Mouse (Mus musculus): ENCODE results near the gene Pde4d.

DNA sequence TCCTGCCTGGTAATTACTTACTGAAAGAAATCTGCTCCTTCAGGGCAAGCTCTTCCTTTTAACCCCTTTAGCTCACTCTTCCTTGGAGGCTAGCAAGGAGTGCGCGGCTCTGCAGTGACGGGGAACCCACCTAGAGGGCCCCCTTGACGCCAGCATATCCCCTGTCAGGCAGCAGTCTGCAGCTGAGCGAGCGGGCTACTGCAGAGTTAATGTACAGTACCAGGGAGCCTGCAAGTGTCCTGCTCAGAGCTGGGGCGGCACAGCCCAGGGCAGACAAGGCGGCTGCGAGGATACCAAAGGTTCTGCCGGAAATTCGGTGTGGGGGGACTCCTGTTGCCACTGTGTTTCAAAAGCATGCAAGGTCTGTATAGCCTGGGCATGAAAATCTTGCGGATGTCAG is 991.1 kb downstream of the Pde4d start:
- no peak for TF ChIP-seq CTCF (IDR thresholded peaks at IDR 0.05; ENCODE audit: extremely low read depth, insufficient read depth, low read length)
- peak; percentile 64; the same call in 1 of the 2 replicates for TF ChIP-seq POLR2A (IDR thresholded peaks at IDR 0.05; ENCODE audit: extremely low read depth, insufficient read depth, low read length)
